Mouse (Mus musculus) layer of hippocampus, adult 2 months (tissue): Measurements from ENCODE around the gene Fbxl19. TPM values are rescaled to one million over a fixed set of nuclear protein-coding genes. Genes with fewer than 3 reads are reported as not detected.
"Not testable (repeated sequence)": the region's sequence is repeated elsewhere in the genome, so short reads cannot be mapped to it uniquely, and the experiment has no call there.

Experiments
- DNase-seq, 2 experiments: peaks; one replicate each; pipeline ENCODE4 v3.0.0; 2022; ENCODE audit warnings: low spot score in 2 of 2
- H3K27ac ChIP-seq: fragments of 200-600 bp; 2 replicates; pipeline ENCODE4 v1.8.1; 2022
- H3K4me3 ChIP-seq: fragments of 200-600 bp; 2 replicates; pipeline ENCODE4 v1.8.1; 2022; ENCODE audit warnings: mild to moderate bottlenecking
- CTCF ChIP-seq: fragments of 200-600 bp; conservative IDR thresholded peaks from 2 replicates; pipeline ENCODE4 v1.8.1; 2022; ENCODE audit warnings: antibody characterized with exemption, mild to moderate bottlenecking, moderate library complexity
- total RNA-seq, 2 experiments: library from RNA; stranded (reverse); gene quantifications; 2 replicates each; pipeline ENCODE4 v1.2.3; 2021

Fbxl19 gene
- total RNA-seq, 2 experiments from 2014 or later: 53.8 to 59.7 TPM

DNA sequence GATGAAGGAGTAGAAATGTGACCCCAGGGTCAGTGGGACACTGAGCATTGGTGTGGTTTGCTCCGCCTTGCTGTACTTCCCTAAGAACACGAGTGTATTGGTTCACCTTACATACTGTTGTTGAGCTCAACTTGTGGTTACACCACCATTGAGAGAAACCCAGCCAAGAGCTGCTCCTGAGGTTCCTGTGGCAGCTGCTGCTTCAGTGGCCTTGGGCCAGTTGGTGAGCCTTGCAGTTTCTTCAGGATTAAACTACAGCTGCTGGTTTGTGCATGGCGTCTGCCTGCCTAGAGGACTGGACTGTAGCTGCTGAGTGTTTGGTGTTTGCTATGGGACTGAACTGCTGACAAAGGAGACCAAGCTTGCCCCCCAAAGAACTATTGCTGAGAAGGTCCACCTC is 32.9 kb upstream of the Fbxl19 start:
- TF ChIP-seq CTCF: no peak
- Histone ChIP-seq H3K27ac (no peak overlapping the region), H3K4me3 (no peak overlapping the region)
- DNase-seq: no peak

DNA sequence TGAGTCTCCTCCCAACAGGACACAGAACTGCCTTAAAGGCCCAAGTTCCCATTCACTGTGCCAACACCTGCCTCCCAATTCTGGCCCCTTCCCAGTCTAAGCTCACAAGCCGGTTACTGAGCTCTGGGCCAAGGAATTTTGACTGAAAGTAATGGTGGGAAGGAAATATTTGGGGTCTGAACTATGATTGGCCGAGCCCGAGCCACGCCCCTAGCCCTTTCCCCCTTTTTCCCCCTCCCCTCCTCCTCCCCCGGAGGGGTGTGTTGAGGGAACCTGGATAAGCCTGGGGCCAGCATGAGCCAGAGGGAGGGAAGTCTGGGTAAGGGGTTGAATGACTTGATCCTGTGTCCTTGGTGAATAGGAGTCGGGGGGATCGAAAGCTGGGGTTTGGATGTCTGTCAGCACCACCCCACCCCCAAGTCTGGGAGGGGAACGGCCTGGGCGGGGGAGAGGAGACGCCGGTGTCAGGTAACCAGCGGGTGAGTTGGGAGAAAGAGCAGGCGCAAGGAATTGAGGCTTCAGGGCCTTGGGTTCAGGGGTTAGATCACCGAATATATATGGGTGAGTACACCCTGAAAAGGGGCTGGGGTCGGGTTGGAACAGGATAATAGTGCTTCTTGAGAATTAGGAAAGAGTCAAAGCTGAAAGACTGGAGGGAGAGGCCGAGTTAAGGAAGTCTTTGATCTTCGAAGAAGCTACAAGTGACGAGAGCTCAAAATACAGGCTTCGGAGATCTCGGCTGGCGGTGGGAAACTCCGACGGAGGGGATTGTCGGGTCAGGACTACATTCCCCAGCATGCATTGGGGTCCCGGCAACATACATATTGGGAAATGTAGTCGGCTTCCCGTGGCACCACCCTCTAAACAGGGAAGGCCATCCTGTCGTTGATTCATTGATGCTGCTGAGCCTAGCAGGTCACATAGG is 31.6 kb upstream of the Fbxl19 start, which contains the start of gene Ctf1:
Ctf1 (plus strand) TSS at position 276 of the 925 bp plus-strand sequence.
- DNase-seq: peak; percentile 77 to 83
- Histone ChIP-seq H3K27ac (peak within 1 kb of the TSS; percentile 73), H3K4me3 (peak within 1 kb of the TSS; percentile 49)
- TF ChIP-seq CTCF: no peak

DNA sequence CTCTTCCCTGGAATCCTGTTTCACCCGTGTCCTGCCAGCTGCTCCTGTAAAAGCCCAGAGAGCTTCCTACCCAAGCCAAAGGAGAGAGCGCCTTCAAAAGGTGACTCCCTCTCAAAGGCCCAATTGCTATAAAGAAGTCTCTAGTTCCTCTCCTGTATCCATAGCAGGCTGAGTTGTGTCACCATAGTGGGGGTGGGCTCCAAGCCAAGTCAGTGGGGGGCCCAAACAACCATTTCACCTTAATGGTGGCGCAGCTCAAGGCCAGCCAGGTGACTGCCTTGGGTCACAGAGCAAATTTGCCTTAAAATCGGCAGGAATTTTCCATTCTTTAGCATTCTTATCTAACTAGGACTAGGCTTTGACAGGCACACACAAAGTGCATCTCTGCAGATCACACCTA is 29.5 kb upstream of the Fbxl19 start:
- TF ChIP-seq CTCF: no peak
- H3K27ac ChIP-seq: no peak overlapping the region
- no peak for DNase-seq

DNA sequence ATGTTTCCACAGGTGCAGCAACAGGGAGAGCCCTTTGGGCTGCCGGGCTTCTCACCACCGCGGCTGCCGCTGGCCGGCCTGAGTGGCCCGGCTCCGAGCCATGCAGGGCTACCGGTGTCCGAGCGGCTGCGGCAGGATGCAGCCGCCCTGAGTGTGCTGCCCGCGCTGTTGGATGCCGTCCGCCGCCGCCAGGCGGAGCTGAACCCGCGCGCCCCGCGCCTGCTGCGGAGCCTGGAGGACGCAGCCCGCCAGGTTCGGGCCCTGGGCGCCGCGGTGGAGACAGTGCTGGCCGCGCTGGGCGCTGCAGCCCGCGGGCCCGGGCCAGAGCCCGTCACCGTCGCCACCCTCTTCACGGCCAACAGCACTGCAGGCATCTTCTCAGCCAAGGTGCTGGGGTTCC is 27.4 kb upstream of the Fbxl19 start:
- TF ChIP-seq CTCF: peak; percentile 80
- Histone ChIP-seq H3K4me3 (peak overlapping the region; percentile 52), H3K27ac (peak overlapping the region; percentile 36; the same call in 1 of the 2 replicates)

More for the DNA sequence above, 29.5 kb upstream of the Fbxl19 start:
- no peak overlapping the region for H3K4me3 ChIP-seq

DNA sequence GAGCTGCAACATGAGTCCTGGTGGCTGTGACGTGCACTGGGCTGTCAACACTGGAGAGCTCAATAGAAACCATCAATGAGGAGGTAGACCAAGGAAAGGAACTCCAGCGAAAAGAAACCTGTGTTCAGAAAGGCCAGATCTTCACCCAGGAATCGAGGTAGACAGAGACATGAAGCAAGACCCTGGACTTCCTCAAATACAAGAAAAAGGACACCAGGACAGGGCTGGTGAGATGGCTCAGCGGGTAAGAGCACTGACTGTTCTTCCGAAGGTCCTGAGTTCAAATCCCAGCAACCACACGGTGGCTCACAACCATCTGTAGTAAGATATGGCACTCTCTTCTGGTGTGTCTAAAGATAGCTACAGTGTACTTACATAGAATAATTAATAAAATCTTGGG is 26.0 kb upstream of the Fbxl19 start:
- Histone ChIP-seq H3K4me3 (no peak overlapping the region), H3K27ac (no peak overlapping the region)
- TF ChIP-seq CTCF: no peak
- DNase-seq: no peak

More for the DNA sequence above, 27.4 kb upstream of the Fbxl19 start:
- peak in 1 of 2 experiments; percentile 47 for DNase-seq

DNA sequence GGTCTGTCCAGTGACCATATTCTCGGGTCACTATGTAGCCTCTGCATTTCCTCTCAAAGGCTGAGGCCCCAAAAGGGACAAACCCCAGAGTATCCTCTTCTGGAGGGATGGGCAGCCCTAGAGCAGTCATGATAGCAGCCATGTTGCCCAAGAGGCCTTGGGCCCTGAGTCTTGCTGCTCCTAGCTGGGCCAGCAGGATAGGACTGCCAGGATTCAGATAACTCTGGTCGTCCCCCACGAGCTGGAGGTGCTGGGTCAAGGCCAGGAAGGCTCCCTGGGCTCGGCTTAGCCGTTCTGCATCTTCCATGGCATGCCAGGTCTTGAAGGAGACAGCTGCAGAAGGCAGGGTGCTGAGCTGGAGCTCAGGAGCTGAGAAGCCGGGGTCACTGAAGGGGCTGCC is 25.1 kb upstream of the Fbxl19 start:
- TF ChIP-seq CTCF: no peak
- no peak overlapping the region for H3K27ac ChIP-seq
- no peak overlapping the region for H3K4me3 ChIP-seq
- no peak for DNase-seq

DNA sequence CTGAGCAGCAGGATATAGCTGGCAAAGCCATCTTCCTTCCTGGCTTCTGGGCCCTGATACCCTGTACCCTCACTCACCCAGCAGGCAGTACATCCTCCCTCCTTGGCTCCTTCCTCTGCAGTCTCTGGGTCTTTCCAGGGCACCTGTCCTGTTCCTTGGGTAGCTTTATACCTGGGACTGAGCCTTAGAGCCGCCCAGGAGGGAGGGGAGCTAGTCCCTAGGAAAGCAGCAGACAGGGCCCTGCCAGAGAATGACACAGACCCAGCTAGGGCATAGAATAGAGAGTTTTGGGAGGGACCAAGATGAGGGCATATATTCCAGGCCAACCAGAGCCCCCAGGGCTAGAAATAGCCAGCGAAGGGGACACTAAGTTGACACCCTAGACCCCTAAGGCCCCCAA is 18.9 kb upstream of the Fbxl19 start:
- no peak for DNase-seq
- TF ChIP-seq CTCF: no peak
- H3K27ac ChIP-seq: no peak overlapping the region
- H3K4me3 ChIP-seq: no peak overlapping the region

DNA sequence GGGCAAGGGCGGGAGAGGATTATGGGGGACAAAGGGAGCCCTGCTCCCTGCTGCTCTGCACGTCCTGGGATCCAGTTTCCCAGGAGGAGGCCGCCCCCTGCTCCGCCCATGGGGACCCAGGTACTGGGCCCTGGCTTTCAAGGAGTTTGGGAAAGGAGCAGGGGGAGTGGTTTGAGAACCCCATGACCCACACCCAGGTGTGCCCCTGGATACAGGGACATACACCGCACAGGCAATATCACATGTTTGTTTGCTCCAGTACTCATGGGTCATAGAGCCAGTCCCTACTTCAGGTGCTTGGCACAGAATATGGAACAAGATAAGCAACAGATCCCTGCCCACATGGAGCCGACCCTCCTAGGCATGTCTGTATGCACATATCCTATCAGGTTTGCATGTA is 18.4 kb upstream of the Fbxl19 start:
- H3K27ac ChIP-seq: no peak overlapping the region
- no peak overlapping the region for H3K4me3 ChIP-seq
- no peak for DNase-seq
- TF ChIP-seq CTCF: no peak

DNA sequence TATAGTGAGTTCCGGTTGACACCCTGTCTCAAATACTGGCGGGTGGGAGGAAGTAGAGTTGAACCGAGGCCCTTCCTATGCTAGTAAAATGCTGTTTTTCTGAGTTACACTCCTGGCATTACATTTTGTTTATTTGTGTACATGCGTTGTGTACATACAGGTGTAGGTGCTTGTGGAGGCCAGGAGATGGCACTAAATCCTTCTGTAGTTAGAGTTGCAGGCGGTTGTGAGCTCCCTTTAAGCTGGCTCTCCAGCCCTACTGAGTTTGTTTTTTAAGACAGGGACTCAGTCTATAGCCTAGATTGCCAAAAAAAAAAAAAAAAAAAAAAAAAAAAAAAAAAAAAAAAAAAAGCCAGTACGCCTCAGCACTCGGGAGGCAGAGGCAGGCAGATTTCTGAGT is 16.4 kb upstream of the Fbxl19 start:
- no peak overlapping the region for H3K4me3 ChIP-seq
- TF ChIP-seq CTCF: peak; percentile 30
- no peak for DNase-seq
- no peak overlapping the region for H3K27ac ChIP-seq

DNA sequence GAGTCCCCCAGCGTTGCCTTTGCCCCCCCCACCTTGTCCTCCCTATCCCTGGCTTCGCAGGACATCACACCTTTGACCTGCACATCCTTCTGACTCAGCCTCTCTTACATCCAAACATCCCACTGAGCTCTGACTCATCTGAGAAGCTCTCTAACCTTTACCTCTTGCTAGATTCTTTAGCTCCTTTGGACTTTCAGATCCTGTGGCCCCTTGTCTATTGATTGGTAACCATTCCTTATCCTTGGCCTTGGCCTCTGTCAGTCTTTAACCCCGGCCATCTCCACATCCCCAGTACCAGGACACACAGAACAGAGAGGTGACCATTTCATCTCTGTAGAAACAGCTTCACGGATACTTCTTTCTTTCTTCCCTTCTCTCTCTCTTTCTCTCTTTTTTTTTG is 14.2 kb upstream of the Fbxl19 start:
- H3K27ac ChIP-seq: no peak overlapping the region
- no peak overlapping the region for H3K4me3 ChIP-seq
- no peak for DNase-seq
- TF ChIP-seq CTCF: no peak

DNA sequence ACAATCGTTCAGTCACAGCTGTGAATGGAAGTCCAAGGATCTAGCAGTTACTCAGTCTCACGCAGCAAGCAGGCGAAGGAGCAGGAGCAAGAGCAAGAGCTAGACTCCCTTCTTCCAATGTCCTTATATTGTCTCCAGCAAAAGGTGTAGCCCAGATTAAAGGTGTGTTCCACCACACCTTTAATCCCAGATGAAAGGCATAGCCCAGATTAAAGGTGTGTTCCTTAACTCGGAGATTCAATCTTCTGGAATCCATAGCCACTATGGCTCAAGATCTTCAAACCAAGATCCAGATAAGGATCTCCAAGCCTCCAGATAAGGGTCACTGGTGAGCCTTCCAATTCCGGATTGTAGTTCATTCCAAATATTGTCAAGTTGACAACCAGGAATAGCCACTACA is 12.3 kb upstream of the Fbxl19 start, which contains the start of gene Ctf2:
Ctf2 (minus strand) TSS at position 101 of the 400 bp plus-strand sequence.
- not testable (repeated sequence) for DNase-seq, H3K4me3 ChIP-seq, H3K27ac ChIP-seq

DNA sequence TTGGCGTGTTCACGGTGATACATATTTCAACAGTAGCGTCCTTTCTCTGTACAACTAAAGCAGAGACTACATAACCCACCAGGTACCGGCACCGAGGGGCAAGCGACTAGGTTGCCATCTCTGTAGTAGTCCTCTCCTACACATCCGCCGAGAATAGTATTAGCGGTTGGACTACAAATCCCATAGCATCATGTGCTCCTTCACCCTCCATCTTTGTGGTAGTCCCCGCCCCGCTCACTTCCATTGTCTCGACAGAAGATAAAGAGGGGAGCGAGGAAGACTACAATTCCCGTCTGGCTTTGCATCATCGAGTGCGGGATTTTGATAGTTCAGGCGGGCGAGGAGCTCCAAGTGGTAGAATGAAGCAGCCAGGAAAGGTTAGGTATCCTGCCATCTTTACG is 908 bp downstream of the Fbxl19 start:
- Histone ChIP-seq H3K27ac (peak overlapping the region; percentile 93), H3K4me3 (peak overlapping the region; percentile 87)
- peak; percentile 24; the same call in 1 of the 2 replicates for TF ChIP-seq CTCF
- peak; percentile 89 to 98 for DNase-seq

DNA sequence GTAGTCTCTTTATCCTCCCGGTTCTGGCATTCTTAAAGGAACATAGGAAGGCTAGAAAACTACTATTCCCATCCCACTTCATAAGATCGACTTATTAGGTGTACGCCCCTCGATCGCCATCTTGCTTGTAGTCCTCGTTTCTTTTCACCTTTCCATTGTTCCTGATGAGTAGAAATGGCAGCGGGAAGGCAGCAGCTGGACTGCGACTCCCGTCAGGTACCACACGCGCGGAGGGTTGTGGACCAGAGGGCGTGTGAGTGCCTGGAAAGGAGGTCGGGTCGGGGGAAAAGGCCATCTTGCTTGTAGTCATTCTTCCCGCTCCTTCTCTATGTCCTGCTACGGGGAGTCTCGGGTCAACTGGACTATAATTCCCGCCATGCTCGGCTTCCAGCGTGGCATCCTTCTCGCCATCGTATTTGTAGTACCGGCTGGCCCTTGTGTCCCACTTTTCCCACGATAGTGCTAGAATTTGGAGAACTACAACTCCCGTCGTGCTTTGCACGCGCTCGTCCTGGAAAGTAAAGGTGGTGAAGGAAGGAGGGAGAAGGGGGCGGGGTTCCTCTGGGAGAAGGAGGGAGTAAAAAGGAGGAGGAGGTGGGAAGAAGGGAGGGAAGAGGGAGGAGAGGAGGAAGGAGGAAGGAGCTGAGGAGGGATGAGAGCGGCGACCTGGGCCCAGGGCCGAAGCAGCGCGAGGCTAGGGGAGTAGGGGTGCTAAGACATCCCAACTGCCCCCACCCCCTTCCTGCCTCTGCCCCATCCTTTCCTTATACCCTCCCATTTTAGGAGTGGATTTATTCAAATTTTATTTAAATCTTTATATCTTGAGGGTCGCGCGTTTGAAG is 1.5 kb downstream of the Fbxl19 start:
- Histone ChIP-seq H3K27ac (peak overlapping the region; percentile 93), H3K4me3 (peak overlapping the region; percentile 87)
- peak; percentile 95 to 100 for DNase-seq
- TF ChIP-seq CTCF: no peak
